Mouse (Mus musculus) cerebellum, postnatal 36 days (tissue): ENCODE data around the gene Gm44596.

Experiments
- DNase-seq, 2 experiments: peaks; one replicate each; pipeline ENCODE4 v3.0.0; 2021 to 2022; ENCODE audit warnings: mixed read lengths in 2 of 2

Gm44596 gene

GRCm38 (mm10) chr6:128375192-128375591 is at the start of gene Gm44596, which contains the start of gene Tex52:
TSS of gene Gm44596 (plus strand) at chr6:128375503.
TSS of gene Tex52 (plus strand) at chr6:128375456.
- no peak for DNase-seq

- peak; percentile 77 to 83 for DNase-seq
Measured at GRCm38 (mm10) chr6:128334397-128335124, 40.7 kb upstream of the Gm44596 start.

- DNase-seq: no peak
Measured at GRCm38 (mm10) chr6:128337467-128337866, 37.8 kb upstream of the Gm44596 start.

- no peak for DNase-seq
Measured at GRCm38 (mm10) chr6:128338876-128339275, 36.4 kb upstream of the Gm44596 start.

- DNase-seq: no peak
Measured at GRCm38 (mm10) chr6:128341956-128342723, 33.2 kb upstream of the Gm44596 start.

- no peak for DNase-seq
Measured at GRCm38 (mm10) chr6:128345623-128346022, 29.7 kb upstream of the Gm44596 start.

- DNase-seq: no peak
Measured at GRCm38 (mm10) chr6:128346782-128347181, 28.5 kb upstream of the Gm44596 start.

- DNase-seq: no peak
Measured at GRCm38 (mm10) chr6:128349711-128350110, 25.6 kb upstream of the Gm44596 start.

GRCm38 (mm10) chr6:128354140-128354539 is 21.2 kb upstream of the Gm44596 start:
- DNase-seq: no peak

GRCm38 (mm10) chr6:128355201-128355681 is 20.1 kb upstream of the Gm44596 start:
- peak; percentile 41 to 47 for DNase-seq

- DNase-seq: peak; percentile 97 to 99
Measured at GRCm38 (mm10) chr6:128355726-128356416, 19.4 kb upstream of the Gm44596 start, which contains the start of gene Tulp3. TSS of gene Tulp3 (minus strand) at chr6:128355851.

- DNase-seq: peak; percentile 67 to 75
Measured at GRCm38 (mm10) chr6:128358999-128359398, 16.3 kb upstream of the Gm44596 start.

GRCm38 (mm10) chr6:128361901-128362300 is 13.4 kb upstream of the Gm44596 start:
- DNase-seq: no peak

GRCm38 (mm10) chr6:128362381-128363006 is 12.8 kb upstream of the Gm44596 start, which contains the start of the genes Rhno1 and Foxm1:
TSS of gene Rhno1 (minus strand) at chr6:128362911.
TSS of gene Foxm1 (plus strand) at chr6:128362967.
- DNase-seq: peak; percentile 81 to 83

- DNase-seq: no peak
Measured at GRCm38 (mm10) chr6:128363007-128363825, 12.1 kb upstream of the Gm44596 start.

GRCm38 (mm10) chr6:128364721-128365120 is 10.6 kb upstream of the Gm44596 start:
- no peak for DNase-seq

GRCm38 (mm10) chr6:128366466-128366865 is 8.8 kb upstream of the Gm44596 start:
- DNase-seq: no peak

GRCm38 (mm10) chr6:128370040-128370439 is 5.3 kb upstream of the Gm44596 start:
- no peak for DNase-seq

GRCm38 (mm10) chr6:128376371-128377085 is 1.2 kb downstream of the Gm44596 start:
- DNase-seq: no peak

GRCm38 (mm10) chr6:128379636-128380035 is 4.3 kb downstream of the Gm44596 start:
- DNase-seq: no peak
